Mouse (Mus musculus) macrophage (primary cell): ENCODE measurements around the gene Slmap. TPM values are rescaled to one million over a fixed set of nuclear protein-coding genes. Genes with fewer than 3 reads are reported as not detected.

Experiments used
- H3K27ac ChIP-seq: fragments of 350-480 bp; formaldehyde crosslinking; 2 replicates; pipeline ENCODE4 v1.9.0; 2021
- H3K36me3 ChIP-seq: fragments of 350-480 bp; formaldehyde crosslinking; 2 replicates; pipeline ENCODE4 v1.9.0; 2021; ENCODE audit errors: inconsistent target
- H3K4me3 ChIP-seq: fragments of 350-480 bp; formaldehyde crosslinking; 2 replicates; pipeline ENCODE4 v1.9.0; 2021; ENCODE audit errors: inconsistent target
- H3K79me2 ChIP-seq: fragments of 350-480 bp; formaldehyde crosslinking; 2 replicates; pipeline ENCODE4 v1.9.0; 2021; ENCODE audit errors: inconsistent target
- WGBS: methylation state at CpG from one replicate; pipeline ENCODE4 v1.1.7; 2026; ENCODE audit warnings: inconsistent platforms; ENCODE audit not compliant: missing documents; 5-methylcytosine and 5-hydroxymethylcytosine counted together
- polyA plus RNA-seq: library from polyadenylated mRNA; stranded (reverse); fragments of 250-400 nt; gene quantifications from 3 replicates; pipeline ENCODE4 v1.2.4, GENCODE M21; 2018; ENCODE audit warnings: inconsistent platforms

Slmap gene
- polyA plus RNA-seq, 1 experiment from 2014 or later = 119 TPM

DNA sequence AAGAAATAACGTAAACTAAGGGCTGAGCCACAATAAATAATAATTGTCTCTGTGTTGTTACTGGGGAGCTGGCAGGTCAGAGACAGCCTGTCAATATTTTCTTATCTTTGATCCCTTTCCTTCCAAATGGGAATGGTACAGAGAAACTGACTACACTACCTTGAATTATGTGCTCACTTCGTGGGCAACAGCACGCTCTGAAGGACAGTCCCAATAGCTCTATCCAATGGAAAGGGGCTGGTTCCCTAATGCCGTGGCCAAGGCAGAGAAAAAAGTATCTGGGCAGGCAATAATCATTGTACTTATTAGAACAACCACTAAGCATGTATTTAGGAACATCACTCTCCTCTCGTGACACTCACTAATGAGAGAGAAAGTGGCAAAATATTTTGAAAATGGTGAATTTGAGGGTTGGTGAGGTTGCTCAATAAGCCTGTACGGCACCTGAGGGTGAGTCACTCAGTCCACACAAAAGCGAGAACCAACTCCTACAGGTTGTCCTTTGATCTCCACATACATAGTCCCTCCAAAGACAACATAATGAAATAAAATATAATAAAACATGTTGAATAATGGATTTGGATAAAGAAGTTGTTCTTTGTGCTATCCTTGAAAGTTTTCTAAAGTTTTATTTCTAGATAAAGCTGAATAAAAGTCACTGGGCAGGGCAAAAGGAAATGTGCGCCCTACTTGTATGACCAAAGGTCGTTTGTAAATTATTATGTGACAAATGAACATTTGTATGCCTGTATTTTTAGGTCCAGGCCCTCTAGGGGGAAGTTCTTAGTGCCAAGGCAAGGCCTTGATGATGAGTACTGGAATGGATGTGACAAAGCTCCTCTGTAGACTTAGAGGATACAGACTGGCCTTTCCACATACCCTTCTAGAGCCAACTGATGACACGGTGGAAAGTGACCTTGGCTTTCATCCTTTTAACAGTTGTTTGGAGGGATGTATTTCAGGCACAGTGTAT, 13.1 kb upstream of the Slmap start:
- 85% methylated on average over 8 of the region's 10 CpGs for WGBS
- no peaks in the 10 kb centered on the region for H3K79me2 ChIP-seq
- H3K4me3 ChIP-seq = no peak overlapping the region
- no peaks in the 10 kb centered on the region for H3K36me3 ChIP-seq
- H3K27ac ChIP-seq = no peak overlapping the region

DNA sequence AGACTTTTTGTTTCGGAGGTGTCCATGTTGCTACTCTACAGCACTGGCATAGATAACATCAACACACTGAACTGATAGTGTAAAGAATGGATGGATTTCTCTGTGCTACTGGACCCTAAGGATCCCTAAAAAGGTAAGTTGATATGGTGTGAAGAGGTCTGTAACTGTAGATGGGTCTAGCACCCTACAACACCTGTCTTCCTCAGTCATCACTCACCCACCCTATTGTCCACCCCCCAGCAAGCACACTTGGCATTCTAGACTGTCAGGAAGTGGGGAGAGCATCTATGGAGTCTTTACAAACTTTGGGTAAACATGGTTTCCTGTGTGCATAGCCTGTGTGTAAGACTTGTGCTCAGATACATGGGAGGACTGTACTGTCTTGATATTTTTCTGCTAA, 7.4 kb upstream of the Slmap start:
- Histone ChIP-seq H3K36me3 (no peaks in the 10 kb centered on the region), H3K4me3 (no peak overlapping the region), H3K27ac (no peak overlapping the region), H3K79me2 (no peaks in the 10 kb centered on the region)
- WGBS = 100% methylated on average over 1 of the region's 1 CpGs

DNA sequence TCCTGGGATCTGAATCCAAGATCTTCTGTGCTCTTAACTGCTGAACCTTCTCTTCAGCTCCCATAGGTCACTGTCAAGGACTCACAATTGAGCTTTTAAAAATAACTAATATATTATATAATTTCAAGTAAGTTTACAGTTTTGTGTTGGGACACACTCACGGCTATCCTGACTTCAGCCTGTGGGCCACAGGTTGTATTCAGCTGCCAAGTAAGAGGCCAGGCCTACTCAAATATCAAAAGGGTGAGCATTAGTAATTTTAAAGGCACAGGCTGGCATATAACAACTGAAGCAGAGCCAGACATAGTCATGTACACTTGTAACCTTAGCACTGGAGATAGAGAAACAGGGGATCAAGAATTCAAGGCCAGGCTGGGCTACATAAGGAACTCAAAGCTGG, 5.8 kb upstream of the Slmap start:
- WGBS = 100% methylated on average over 1 of the region's 1 CpGs
- H3K27ac ChIP-seq = no peak overlapping the region
- H3K79me2 ChIP-seq = no peaks in the 10 kb centered on the region
- no peak overlapping the region for H3K4me3 ChIP-seq
- no peaks in the 10 kb centered on the region for H3K36me3 ChIP-seq

DNA sequence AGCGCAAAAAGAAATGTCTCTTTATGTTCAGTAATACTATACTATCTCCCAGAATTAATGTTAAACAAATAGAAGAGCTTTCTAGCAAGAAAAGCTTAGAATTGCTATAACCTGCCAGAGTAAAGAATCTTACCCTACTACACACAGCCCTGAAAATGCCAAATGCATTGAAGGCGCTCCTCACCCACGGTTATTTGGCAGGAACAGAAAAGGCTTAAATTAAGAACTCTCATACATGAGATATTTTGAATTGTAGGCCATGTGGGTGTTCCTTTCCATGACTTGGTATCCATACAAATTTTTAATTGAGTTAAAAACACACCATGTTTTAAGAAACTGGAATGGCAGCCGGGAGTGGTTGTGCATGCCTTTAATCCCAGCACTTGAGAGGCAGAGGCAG, 4.5 kb upstream of the Slmap start:
- Histone ChIP-seq H3K4me3 (no peak overlapping the region), H3K27ac (no peak overlapping the region), H3K79me2 (no peaks in the 10 kb centered on the region), H3K36me3 (no peaks in the 10 kb centered on the region)
- 86% methylated on average over 4 of the region's 4 CpGs for WGBS

DNA sequence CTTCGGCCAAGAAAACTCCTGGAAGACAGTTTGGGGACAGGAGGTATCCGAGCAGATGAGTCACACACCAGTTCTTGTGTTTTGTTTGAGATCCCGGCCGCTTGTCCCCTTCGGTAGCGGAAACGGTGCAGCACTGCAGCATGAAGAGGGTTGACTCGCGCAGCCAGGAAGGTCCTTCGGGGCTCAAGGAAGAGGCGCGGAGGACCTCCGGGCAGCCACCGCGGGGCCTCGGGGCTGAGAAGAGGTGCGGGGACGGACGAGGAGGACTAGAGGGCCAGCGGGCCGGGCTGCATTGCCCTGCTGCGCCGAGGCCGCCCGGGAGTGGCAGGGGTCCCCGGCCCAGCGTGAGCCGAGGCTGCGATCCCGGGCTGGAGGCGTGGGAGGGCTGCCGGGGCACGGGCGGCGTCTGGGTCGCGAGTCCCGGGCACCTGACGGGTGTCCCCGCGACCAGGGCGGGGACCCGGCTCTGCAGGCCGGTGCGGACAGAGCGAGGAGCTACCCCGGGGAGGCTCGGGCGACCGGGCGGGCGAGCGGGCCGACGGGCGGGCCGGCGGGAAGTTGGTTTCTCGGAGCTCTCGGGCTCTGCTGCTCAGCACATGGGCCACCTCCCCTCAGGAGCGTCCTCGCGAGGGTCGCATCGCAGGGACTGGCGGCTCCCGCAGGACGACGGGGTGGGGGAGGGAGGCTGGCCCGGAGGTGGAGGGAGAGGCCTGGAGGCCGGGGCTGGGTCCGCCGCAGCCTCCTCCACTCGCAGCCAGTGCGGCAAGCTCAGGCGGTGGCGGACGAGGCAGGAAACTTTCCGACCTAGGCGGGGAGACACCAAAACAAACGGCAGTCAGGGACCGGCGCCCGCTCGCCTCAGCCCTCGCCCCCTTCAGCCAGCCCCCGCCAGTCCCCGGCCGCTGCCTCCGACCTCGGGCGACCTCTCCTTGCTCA, 642 bp downstream of the Slmap start:
- H3K4me3 ChIP-seq = peak overlapping the region; percentile 44
- no peak overlapping the region for H3K27ac ChIP-seq
- WGBS = under 1% methylated on average over 79 of the region's 92 CpGs
- H3K79me2 ChIP-seq = peaks cover 48% of the 10 kb centered on the region
- H3K36me3 ChIP-seq = no peaks in the 10 kb centered on the region

DNA sequence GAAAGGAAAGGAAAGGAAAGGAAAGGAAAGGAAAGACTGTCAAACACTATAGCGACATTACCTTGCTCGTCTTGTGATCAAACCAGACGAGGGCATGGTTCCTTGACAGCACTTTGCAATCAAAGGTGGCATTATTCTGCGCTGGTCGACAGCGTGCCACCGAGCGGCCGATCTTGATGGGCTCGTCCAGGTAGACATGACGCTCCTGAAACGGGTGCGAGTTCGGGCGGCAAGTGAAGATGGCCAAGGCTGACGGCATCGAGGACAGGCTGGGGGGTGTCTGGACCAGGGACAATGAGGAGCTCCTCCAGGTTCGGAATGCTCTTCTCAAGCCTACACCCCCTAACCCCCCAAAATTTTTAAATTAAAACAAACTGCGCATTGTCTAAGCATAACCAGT, 1.5 kb downstream of the Slmap start:
- Histone ChIP-seq H3K79me2 (peaks cover 56% of the 10 kb centered on the region), H3K36me3 (no peaks in the 10 kb centered on the region), H3K4me3 (peak overlapping the region; percentile 44), H3K27ac (no peak overlapping the region)
- 47% methylated on average over 19 of the region's 19 CpGs for WGBS

DNA sequence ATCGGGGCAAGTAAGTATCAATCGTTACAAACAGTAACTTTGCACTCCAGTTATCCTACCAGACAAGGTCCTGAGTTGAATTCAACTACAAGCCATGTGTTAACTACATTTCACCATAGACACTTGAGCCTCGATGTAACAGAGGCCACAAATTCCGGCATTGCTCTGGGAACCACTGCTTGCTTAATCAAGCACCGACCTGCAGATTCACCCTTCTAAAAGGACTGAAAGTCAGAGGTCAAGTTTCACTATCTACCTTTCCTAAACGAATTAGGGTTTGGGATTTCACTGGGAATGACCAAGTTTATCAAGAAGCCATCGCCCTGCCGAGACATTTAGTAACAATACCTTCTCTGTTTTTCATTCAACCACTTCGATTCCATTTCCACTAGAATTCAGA, 2.0 kb downstream of the Slmap start:
- Histone ChIP-seq H3K36me3 (no peaks in the 10 kb centered on the region), H3K27ac (no peak overlapping the region), H3K79me2 (peaks cover 61% of the 10 kb centered on the region), H3K4me3 (peak overlapping the region; percentile 44)
- 56% methylated on average over 9 of the region's 9 CpGs for WGBS

DNA sequence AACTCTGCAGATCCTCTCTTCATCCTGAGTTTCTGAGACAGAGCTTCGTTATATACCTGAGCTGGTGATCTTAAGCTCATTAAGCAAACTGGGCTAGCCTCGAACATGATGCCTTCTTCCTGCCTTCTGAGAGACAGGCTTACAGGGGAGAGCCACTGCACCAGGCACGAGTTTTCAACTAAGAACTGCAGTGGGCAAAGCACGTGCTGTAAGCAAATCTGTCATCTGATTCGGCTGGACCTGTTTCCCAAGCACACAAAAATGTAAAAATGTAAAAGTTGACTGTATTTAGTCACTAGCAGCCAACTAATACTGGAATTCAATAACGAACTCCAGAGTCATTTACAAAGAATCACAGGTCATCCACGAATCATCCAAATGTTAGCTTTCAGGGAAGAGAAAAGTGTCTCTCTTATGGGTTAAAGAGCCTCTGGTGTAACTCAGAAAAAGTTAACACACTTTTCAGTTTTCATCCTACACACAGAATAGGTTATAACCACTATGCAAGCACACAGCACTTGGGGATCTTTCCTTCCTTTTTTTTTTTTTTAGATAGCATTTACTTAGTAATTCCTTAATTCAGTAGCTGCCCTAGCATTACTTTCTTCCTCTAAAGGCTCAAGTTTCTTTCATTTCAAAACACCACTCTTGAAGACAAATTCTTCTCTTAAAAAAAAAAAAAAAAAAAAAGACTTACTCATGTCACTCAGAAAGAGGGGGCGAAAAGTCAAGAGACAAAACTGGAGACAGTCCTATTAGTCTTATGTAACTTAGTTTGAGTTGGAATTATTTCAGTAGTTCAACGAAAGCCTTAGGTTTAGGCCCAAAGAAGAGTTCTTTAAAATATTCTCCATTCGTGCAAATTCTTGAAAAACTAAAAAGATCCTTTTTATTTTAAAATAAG, 3.1 kb downstream of the Slmap start:
- WGBS = 76% methylated on average over 10 of the region's 10 CpGs
- no peak overlapping the region for H3K27ac ChIP-seq
- H3K4me3 ChIP-seq = no peak overlapping the region
- H3K36me3 ChIP-seq = no peaks in the 10 kb centered on the region
- H3K79me2 ChIP-seq = peaks cover 72% of the 10 kb centered on the region

DNA sequence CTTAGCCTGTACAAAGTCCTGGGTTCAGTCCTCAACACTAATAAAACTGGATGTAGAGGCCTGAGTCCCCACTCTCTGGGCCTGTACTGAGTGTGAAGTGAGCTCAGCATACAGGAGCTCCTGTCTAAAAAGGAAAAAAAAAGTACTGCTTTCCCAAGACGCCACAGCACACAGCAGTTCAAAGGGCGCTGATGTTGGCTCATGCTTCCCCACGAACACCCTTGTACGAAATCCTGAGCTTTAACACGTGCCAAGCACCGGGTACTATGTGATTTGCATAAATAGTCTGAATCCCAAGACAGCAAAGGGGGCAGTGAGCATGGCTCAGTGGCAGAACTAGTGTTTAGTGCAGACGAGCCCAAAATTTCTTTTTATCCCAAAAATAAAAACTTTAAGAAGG, 4.4 kb downstream of the Slmap start:
- peaks cover 85% of the 10 kb centered on the region for H3K79me2 ChIP-seq
- no peaks in the 10 kb centered on the region for H3K36me3 ChIP-seq
- no peak overlapping the region for H3K4me3 ChIP-seq
- no peak overlapping the region for H3K27ac ChIP-seq
- 79% methylated on average over 7 of the region's 7 CpGs for WGBS

DNA sequence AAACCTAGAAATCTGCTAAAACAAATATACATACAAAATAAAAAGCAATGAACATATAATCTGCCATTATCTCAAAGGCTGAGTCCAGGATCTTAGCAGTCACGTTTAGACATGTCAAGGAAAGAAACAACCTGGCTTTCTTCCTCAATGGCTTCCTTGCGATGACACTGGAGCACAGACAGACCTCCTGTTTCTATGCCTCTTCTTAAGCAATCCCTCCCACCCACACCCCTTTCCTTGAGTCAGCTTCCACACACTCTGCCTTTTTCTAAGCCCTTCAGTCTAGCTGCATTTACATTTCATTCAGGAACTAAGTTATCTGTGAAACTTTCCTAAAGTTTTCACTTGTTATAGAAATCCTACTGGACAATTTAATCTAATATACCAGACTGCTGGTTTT, 6.4 kb downstream of the Slmap start:
- no peak overlapping the region for H3K27ac ChIP-seq
- 45% methylated on average over 2 of the region's 2 CpGs for WGBS
- H3K4me3 ChIP-seq = no peak overlapping the region
- no peaks in the 10 kb centered on the region for H3K36me3 ChIP-seq
- peaks cover 100% of the 10 kb centered on the region for H3K79me2 ChIP-seq

DNA sequence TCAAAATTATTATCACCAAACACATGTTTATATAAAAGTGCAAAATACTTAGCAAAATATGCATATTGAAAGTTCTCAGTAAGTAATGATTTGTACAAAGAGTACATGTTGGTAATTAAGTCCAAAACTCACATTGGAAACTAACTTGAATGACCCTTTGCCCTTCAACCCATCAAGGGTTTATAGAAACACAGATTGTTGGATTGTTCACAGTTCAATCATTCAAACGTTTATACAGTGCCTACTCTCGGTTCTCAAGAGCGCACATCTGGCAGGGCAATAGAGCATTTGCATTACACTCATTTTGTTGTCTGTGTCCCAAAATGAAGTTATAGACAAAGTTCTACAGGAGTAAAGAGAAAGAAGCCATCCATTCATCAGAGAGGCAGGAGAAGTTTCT, 8.8 kb downstream of the Slmap start:
- WGBS = 85% methylated on average over 3 of the region's 3 CpGs
- no peaks in the 10 kb centered on the region for H3K36me3 ChIP-seq

DNA sequence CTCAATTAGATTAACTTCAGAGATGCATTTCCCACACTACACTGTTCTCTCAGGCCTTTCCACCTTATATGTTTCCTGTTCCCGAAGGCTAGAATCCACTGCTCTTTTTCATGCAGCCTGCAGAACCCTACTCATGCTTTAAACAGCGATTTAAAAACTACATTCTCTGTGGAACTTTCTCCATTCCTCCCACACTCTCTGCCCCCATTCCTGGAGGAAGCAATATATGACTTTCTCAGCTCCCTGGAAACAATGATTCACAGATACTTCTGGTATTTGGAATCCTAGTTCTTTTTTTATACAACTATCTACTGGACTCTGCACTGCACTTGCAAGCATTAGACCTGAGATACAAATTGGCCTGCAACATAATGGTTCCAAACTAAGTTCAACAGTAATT, 11.6 kb downstream of the Slmap start:
- H3K79me2 ChIP-seq = peaks cover 100% of the 10 kb centered on the region
- H3K27ac ChIP-seq = no peak overlapping the region
- H3K36me3 ChIP-seq = no peaks in the 10 kb centered on the region
- WGBS = 100% methylated on average over 2 of the region's 2 CpGs
- no peak overlapping the region for H3K4me3 ChIP-seq

More for the DNA sequence above, 8.8 kb downstream of the Slmap start:
- Histone ChIP-seq H3K4me3 (no peak overlapping the region), H3K79me2 (peaks cover 100% of the 10 kb centered on the region), H3K27ac (no peak overlapping the region)

DNA sequence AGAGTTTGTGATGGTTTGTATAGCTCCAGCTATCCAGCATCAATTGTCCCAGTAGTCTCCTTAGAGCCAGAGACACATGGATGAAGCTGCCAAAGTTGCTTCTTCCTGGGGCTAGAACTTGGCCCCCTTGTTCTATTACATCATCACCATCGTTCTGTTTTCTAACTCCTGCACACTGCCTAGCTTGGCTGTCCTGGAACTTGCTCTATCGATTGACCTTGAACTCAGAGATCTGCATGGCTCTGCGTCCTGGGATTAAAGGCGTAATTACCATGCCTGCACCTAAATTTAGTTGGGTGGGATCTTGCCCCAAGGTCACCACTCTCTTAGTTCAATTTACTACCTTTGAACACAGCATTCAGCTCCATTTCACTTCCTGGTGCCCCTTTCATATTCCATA, 14.9 kb downstream of the Slmap start:
- no peak overlapping the region for H3K4me3 ChIP-seq
- H3K27ac ChIP-seq = no peak overlapping the region
- 82% methylated on average over 4 of the region's 4 CpGs for WGBS
- no peaks in the 10 kb centered on the region for H3K36me3 ChIP-seq
- H3K79me2 ChIP-seq = peaks cover 94% of the 10 kb centered on the region

DNA sequence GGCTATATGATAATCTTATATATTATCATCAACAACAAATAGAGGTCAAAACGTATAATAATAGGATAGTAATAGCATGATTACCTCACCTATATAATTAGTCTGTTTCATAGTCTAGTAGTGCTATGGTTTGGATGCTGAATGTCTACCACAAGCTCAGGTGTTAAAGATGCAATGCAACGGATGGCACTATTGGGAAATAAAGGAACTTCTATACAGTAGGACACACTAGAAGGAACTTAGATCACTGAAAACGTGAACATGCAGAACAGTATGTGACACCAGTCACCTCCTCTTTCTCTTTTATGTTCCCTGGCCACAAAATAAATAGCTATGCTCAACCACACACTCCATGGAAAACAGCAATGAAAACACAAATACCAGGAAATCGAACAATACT, 16.9 kb downstream of the Slmap start:
- whole genome bisulfite sequencing = 55% methylated on average over 4 of the region's 4 CpGs
- H3K79me2 ChIP-seq = peaks cover 94% of the 10 kb centered on the region
- H3K36me3 ChIP-seq = no peaks in the 10 kb centered on the region
- H3K27ac ChIP-seq = no peak overlapping the region
- H3K4me3 ChIP-seq = no peak overlapping the region
